Mouse (Mus musculus) liver, adult 2 months (tissue): ENCODE data around the gene Ptprn2. TPM values are rescaled to one million over a fixed set of nuclear protein-coding genes. Genes with fewer than 3 reads are reported as not detected.

Source experiments
- DNase-seq: peaks from one replicate; pipeline ENCODE4 v3.0.0-alpha.2; 2011; ENCODE audit warnings: low read depth, low spot score; ENCODE audit errors: extremely low read depth
- H3K27ac ChIP-seq: fragments of 200-500 bp; replicated peaks from 2 replicates; pipeline ENCODE4 v1.5.1; 2012; ENCODE audit warnings: low read depth, mild to moderate bottlenecking, control low read depth, inconsistent platforms, low read length; ENCODE audit not compliant: insufficient read depth
- H3K27me3 ChIP-seq: fragments of 200-500 bp; 2 replicates; pipeline ENCODE4 v1.6.1; 2012; ENCODE audit warnings: mild to moderate bottlenecking, moderate library complexity, low read length, inconsistent platforms; ENCODE audit not compliant: control insufficient read depth, insufficient read depth
- H3K36me3 ChIP-seq: fragments of 200-500 bp; 2 replicates; pipeline ENCODE4 v1.6.1; 2012; ENCODE audit warnings: low read length, inconsistent platforms; ENCODE audit not compliant: control insufficient read depth, insufficient read depth
- H3K4me1 ChIP-seq: fragments of 200-500 bp; 2 replicates; pipeline ENCODE4 v1.6.1; 2011; ENCODE audit warnings: low read length; ENCODE audit not compliant: control insufficient read depth, insufficient read depth
- H3K4me3 ChIP-seq: fragments of 200-500 bp; 2 replicates; pipeline ENCODE4 v1.5.1; 2011; ENCODE audit warnings: low read depth, mild to moderate bottlenecking, control low read depth, low read length, moderate library complexity; ENCODE audit not compliant: insufficient read depth
- H3K79me2 ChIP-seq: fragments of 200-500 bp; 2 replicates; pipeline ENCODE4 v1.6.1; 2012; ENCODE audit warnings: inconsistent platforms, mild to moderate bottlenecking, low read length, moderate library complexity; ENCODE audit not compliant: control insufficient read depth, insufficient read depth
- H3K9ac ChIP-seq: fragments of 200-500 bp; 2 replicates; pipeline ENCODE4 v1.6.1; 2012; ENCODE audit warnings: low read depth, mild to moderate bottlenecking, control low read depth, inconsistent platforms, low read length
- CTCF ChIP-seq: fragments of 200-500 bp; IDR thresholded peaks from 2 replicates; pipeline ENCODE4 v1.5.1; 2011; ENCODE audit warnings: low read depth, low read length, control low read depth
- POLR2A ChIP-seq: fragments of 200-500 bp; IDR thresholded peaks from 2 replicates; pipeline ENCODE4 v1.6.1; 2011; ENCODE audit warnings: low read length, control low read depth; ENCODE audit not compliant: insufficient read depth; ENCODE audit errors: extremely low read depth
- WGBS: fragments of 180-500 bp; shearing (Covaris S2); methylation state at CpG from one replicate; pipeline ENCODE4 v1.1.7; 2018; 5-methylcytosine and 5-hydroxymethylcytosine counted together
- polyA plus RNA-seq: library from polyadenylated mRNA; depleted of rRNA; stranded (reverse); fragments of >200 nt; gene quantifications from 2 replicates; pipeline ENCODE4 v1.2.3, GENCODE M21; 2012
- total RNA-seq: library from RNA; depleted of rRNA; stranded (reverse); fragments of >200 nt; gene quantifications from 2 replicates; pipeline ENCODE4 v1.2.3, GENCODE M21; 2014

Ptprn2 gene
- total and polyA plus RNA-seq, 2 experiments, result 0.06 TPM; not detected in 1

- 57% methylated on average over 1 of the region's 1 CpGs for WGBS
- TF ChIP-seq POLR2A (no peak), CTCF (no peak)
- Histone ChIP-seq H3K4me3 (no peak overlapping the region), H3K4me1 (no peaks in the 10 kb centered on the region), H3K27ac (no peak overlapping the region), H3K36me3 (no peaks in the 10 kb centered on the region), H3K9ac (no peak overlapping the region), H3K79me2 (no peaks in the 10 kb centered on the region), H3K27me3 (no peaks in the 10 kb centered on the region)
- DNase-seq, result no peak
Observed at GRCm38 (mm10) chr12:117085661-117086335, 600.3 kb downstream of the Ptprn2 start.

DNA sequence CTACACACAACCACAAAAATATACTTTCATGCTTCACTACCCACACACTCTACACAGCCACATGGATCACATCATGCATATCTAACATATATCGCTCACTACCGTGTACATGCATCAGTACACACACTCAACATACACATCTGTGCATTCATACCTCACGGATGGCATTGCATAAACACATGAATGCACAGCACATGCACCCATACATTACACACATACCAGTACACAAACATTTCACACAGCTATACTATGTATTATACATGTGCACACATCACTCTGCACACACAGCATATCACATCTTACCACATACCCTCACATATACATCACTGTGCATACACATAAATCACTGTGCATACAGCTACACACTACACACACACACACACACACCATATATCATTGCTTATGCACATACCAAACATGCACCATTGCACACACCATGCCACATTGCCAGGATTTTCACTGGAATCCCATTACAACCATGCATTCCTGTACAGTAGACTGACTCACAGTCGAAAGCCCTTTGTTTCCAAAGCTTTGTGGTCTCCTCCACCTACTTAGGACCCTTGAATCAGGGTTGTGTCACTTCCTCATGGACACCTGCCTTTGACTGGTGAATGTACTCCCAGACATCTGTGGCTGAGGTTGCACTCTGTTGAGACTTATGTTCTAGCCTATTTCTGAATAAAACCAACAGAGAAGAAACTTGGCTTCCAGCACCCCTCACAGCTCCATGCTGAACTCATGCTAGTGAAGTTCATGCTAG lies 607.0 kb downstream of the Ptprn2 start:
- Histone ChIP-seq H3K36me3 (no peaks in the 10 kb centered on the region), H3K9ac (no peak overlapping the region), H3K4me3 (no peak overlapping the region), H3K27me3 (no peaks in the 10 kb centered on the region), H3K4me1 (no peaks in the 10 kb centered on the region), H3K79me2 (no peaks in the 10 kb centered on the region), H3K27ac (no peak overlapping the region)
- TF ChIP-seq POLR2A, result no peak
- TF ChIP-seq CTCF, result no peak
- no peak for DNase-seq
- 90% methylated on average over 4 of the region's 4 CpGs for WGBS

DNA sequence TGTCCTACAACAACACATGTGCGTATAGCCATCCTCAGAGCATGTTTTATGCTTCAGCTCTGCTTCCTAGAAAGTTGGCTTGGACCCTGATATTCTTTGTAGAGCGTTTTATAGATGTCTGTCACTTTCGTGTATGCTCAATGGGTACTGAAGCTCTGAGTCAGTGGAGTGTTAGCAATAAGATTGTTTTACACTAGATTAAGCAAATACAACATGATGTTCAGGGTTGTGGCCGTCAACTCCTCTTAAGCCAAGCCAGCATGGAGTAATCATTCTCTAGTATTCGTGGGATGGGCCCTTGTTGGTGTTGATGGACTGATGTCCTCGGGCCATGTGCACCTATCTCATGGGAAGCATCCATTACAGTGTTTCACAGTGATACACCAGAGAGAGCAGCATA lies 610.4 kb downstream of the Ptprn2 start:
- no peak for TF ChIP-seq POLR2A
- TF ChIP-seq CTCF, result no peak
- Histone ChIP-seq H3K36me3 (no peaks in the 10 kb centered on the region), H3K9ac (no peak overlapping the region), H3K27ac (no peak overlapping the region), H3K27me3 (no peaks in the 10 kb centered on the region), H3K4me3 (no peak overlapping the region), H3K4me1 (no peaks in the 10 kb centered on the region), H3K79me2 (no peaks in the 10 kb centered on the region)
- WGBS, result 80% methylated on average over 6 of the region's 6 CpGs
- DNase-seq, result no peak

DNA sequence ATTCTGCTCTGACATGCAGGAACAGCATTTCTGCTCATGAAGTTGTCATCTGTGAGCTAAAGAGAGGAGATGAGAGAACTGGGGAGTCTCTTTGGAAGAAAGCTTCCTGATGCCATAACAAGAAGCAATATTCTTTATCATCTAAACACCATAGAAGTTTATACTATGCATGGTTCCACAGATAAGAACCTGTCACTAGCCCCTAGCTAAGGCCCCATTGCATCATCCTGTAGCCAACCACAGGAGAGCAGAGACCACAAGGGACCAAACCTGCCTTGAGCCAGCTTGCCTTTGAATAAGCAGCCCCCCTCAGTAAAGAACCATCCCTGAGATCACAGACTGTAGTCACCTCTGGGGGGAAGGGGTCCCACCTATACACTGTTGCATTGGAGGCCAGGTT lies 612.8 kb downstream of the Ptprn2 start:
- H3K27ac ChIP-seq, result no peak overlapping the region
- DNase-seq, result no peak
- H3K27me3 ChIP-seq, result no peaks in the 10 kb centered on the region
- TF ChIP-seq POLR2A (no peak), CTCF (no peak)
- no peak overlapping the region for H3K4me3 ChIP-seq
- no peak overlapping the region for H3K9ac ChIP-seq
- no peaks in the 10 kb centered on the region for H3K79me2 ChIP-seq
- H3K4me1 ChIP-seq, result no peaks in the 10 kb centered on the region
- no peaks in the 10 kb centered on the region for H3K36me3 ChIP-seq

DNA sequence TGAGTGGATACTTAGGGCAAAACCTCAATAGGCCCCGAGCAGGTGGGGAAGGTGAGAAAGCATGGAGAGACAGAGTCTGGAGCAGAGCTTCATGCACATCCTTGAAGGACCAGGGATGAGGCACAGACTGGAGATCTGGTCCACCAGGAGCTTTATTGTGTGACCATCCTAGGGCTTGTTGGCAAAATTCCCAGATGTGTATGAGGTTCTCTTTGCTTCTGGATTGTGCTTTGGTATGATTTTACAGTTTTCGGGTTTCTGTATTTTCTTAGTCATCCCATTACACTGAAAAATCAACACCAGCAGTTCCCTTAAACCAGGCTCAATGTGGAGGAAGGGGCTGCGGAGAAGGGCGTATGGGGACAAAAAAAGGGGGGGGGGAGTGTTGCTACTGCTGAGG lies 621.2 kb downstream of the Ptprn2 start:
- WGBS, result 58% methylated on average over 4 of the region's 4 CpGs
- Histone ChIP-seq H3K79me2 (no peaks in the 10 kb centered on the region), H3K4me1 (no peaks in the 10 kb centered on the region), H3K4me3 (no peak overlapping the region), H3K9ac (no peak overlapping the region), H3K36me3 (no peaks in the 10 kb centered on the region), H3K27me3 (no peaks in the 10 kb centered on the region), H3K27ac (no peak overlapping the region)
- DNase-seq, result no peak
- no peak for TF ChIP-seq POLR2A
- TF ChIP-seq CTCF, result no peak

GRCm38 (mm10) chr12:117107143-117107616 lies 621.7 kb downstream of the Ptprn2 start:
- Histone ChIP-seq H3K27ac (no peak overlapping the region), H3K4me1 (no peaks in the 10 kb centered on the region), H3K79me2 (no peaks in the 10 kb centered on the region), H3K36me3 (no peaks in the 10 kb centered on the region), H3K4me3 (no peak overlapping the region), H3K27me3 (no peaks in the 10 kb centered on the region), H3K9ac (no peak overlapping the region)
- no peak for TF ChIP-seq CTCF
- TF ChIP-seq POLR2A, result no peak
- DNase-seq, result no peak
- 70% methylated on average over 16 of the region's 16 CpGs for WGBS
